Mouse (Mus musculus): ENCODE results near the gene Gm29427. TPM values are rescaled to one million over a fixed set of nuclear protein-coding genes. Genes with fewer than 3 reads are reported as not detected.

Gm29427 gene
- polyA plus RNA-seq, 1 experiment, result 0.96 TPM

DNA sequence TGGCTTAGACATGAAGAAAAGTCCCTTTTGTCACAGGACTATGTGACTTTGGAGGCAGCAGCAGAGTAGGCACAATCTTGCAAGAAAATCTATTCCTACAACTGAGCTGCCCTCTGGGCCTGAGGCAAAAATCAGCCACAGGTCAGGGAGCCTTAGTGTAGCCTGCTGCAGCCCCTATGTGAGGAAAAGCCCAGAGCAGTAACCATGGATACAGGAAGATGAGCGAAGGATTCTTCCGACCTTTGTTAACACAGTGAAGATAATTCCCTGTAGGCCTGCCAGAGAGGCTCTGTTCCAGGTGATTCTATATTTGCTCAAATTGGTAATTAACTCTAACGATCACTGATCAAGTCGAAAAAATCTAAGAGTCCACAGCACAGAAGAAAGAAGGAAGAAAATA, 71.5 kb downstream of the Gm29427 start:
- Histone ChIP-seq H3K27ac (ENCODE audit: control insufficient read depth, insufficient read depth, low read depth, low read length) (no peak overlapping the region), H3K4me3 (ENCODE audit: control insufficient read depth, low read depth, low read length) (no peak overlapping the region), H3K36me3 (ENCODE audit: control insufficient read depth, insufficient read depth, low read length) (no peaks in the 10 kb centered on the region), H3K4me1 (ENCODE audit: control insufficient read depth, insufficient read depth, low read length) (no peaks in the 10 kb centered on the region), H3K27me3 (ENCODE audit: control insufficient read depth, insufficient read depth, low read length) (no peaks in the 10 kb centered on the region)
- TF ChIP-seq POLR2A (IDR thresholded peaks at IDR 0.05; ENCODE audit: control insufficient read depth, low read depth, low read length), result no peak

DNA sequence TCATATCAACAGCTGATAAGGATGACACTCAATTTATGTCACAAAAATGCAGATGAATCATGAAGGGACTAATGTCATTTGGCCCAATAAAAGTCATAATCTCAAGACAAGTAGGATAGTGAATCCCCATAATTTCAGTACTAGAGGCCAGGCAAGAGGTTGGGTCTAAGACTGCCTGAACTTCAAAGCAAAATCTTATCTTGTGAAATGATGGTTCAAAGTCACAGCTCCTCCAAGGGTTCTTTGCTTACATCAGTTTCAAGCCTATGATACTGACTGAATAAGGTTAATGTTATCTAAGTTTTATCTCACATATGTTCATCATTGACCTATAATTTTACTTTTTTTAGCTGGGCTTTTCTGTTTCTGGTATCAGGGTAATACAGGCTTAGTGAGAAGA, 74.6 kb downstream of the Gm29427 start:
- no peaks in the 10 kb centered on the region for H3K4me1 ChIP-seq (ENCODE audit: control insufficient read depth, insufficient read depth, low read length)
- H3K27me3 ChIP-seq (ENCODE audit: control insufficient read depth, insufficient read depth, low read length), result no peaks in the 10 kb centered on the region
- TF ChIP-seq CTCF (IDR thresholded peaks at IDR 0.05; ENCODE audit: control insufficient read depth, insufficient read depth, insufficient replicate concordance, low read depth, low read length) (no peak), POLR2A (IDR thresholded peaks at IDR 0.05; ENCODE audit: control insufficient read depth, low read depth, low read length) (no peak)
- no peak overlapping the region for H3K4me3 ChIP-seq (ENCODE audit: control insufficient read depth, low read depth, low read length)
- no peak overlapping the region for H3K27ac ChIP-seq (ENCODE audit: control insufficient read depth, insufficient read depth, low read depth, low read length)
- H3K36me3 ChIP-seq (ENCODE audit: control insufficient read depth, insufficient read depth, low read length), result no peaks in the 10 kb centered on the region

DNA sequence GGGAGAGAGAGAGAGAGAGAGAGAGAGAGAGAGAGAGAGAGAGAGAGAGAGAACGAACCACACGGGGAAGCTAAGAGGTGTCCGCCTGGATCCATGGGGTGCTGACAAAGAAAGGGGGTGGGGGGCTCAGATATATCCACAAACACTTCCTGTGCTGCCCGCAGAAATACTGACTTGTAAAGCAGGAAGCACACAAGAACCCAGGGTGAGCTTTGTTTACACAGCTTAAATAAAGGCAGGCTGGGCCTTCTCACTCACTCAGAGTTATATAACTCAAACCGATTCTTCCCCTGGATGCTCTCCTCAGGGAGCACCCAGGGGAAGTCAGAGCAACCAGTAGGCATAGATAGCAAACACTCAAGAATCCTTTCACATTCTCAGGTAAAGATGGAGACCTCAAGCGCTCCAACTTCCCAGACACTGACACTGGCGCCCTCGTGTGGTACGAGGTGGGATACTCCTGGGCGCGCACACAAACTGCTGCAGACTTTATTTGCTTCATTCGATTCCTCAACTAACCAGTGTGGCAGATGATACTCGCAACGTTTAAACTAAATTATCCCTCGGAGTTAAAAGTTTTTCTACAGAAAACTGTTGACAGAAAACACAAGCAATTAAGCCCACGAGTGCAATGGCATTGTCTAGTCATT, 81.7 kb downstream of the Gm29427 start:
- no peak overlapping the region for H3K27ac ChIP-seq (ENCODE audit: control insufficient read depth, insufficient read depth, low read depth, low read length)
- TF ChIP-seq POLR2A (IDR thresholded peaks at IDR 0.05; ENCODE audit: control insufficient read depth, low read depth, low read length), result no peak
- TF ChIP-seq CTCF (IDR thresholded peaks at IDR 0.05; ENCODE audit: control insufficient read depth, insufficient read depth, insufficient replicate concordance, low read depth, low read length), result peak; percentile 93
- H3K4me3 ChIP-seq (ENCODE audit: control insufficient read depth, low read depth, low read length), result no peak overlapping the region; the same call in 1 of the 2 replicates

DNA sequence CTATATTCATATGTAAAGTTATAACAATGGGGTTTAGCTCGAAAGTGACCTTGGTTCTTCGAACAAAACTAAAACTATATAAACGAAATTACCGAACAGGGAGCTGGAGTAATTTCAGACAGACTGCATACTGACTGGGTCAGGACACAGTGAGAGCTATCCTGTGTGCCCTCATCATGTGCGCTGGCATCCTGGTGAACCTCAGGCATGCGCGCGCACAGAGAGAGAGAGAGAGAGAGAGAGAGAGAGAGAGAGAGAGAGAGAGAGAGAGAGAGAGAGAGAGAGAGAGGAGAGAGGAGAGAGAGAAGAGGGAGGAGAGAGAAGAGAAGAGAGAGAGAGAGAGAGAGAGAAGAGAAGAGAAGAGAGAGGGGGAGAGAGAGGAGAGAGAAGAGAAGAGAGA, 82.3 kb downstream of the Gm29427 start:
- Histone ChIP-seq H3K36me3 (ENCODE audit: control insufficient read depth, insufficient read depth, low read length) (no peaks in the 10 kb centered on the region), H3K27ac (ENCODE audit: control insufficient read depth, insufficient read depth, low read depth, low read length) (no peak overlapping the region), H3K4me1 (ENCODE audit: control insufficient read depth, insufficient read depth, low read length) (peaks cover 4% of the 10 kb centered on the region), H3K4me3 (ENCODE audit: control insufficient read depth, low read depth, low read length) (no peak overlapping the region), H3K27me3 (ENCODE audit: control insufficient read depth, insufficient read depth, low read length) (no peaks in the 10 kb centered on the region)
- TF ChIP-seq CTCF (IDR thresholded peaks at IDR 0.05; ENCODE audit: control insufficient read depth, insufficient read depth, insufficient replicate concordance, low read depth, low read length) (no peak), POLR2A (IDR thresholded peaks at IDR 0.05; ENCODE audit: control insufficient read depth, low read depth, low read length) (no peak)

More for the DNA sequence above, 81.7 kb downstream of the Gm29427 start:
- H3K4me1 ChIP-seq (ENCODE audit: control insufficient read depth, insufficient read depth, low read length), result peaks cover 4% of the 10 kb centered on the region
- H3K36me3 ChIP-seq (ENCODE audit: control insufficient read depth, insufficient read depth, low read length), result no peaks in the 10 kb centered on the region
- no peaks in the 10 kb centered on the region for H3K27me3 ChIP-seq (ENCODE audit: control insufficient read depth, insufficient read depth, low read length)

DNA sequence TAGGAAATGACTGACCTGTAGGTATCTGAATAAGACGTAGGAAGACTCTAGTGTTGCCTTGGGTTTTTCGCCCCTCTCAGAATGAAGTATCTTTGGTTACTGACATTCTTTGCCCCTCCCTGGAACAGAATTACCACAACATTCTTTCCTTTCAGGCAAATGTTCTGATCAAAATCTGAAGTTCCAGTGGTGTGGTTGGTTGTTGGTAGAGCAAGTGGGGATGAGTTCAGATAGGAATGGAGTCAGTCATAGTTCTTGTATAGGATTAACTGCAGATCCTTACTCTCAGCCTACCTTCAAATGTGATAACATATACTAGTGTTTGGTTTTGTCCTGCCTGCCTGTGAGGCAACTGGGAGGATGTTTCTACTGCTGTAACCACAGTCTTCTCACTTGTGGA, 86.1 kb downstream of the Gm29427 start, which contains the start of gene Zp3r:
Zp3r (minus strand) TSS at position 101 of the 400 bp plus-strand sequence.
- TF ChIP-seq POLR2A (IDR thresholded peaks at IDR 0.05; ENCODE audit: control insufficient read depth, low read depth, low read length), result no peak
- no peaks in the 10 kb centered on the region for H3K27me3 ChIP-seq (ENCODE audit: control insufficient read depth, insufficient read depth, low read length)
- H3K27ac ChIP-seq (ENCODE audit: control insufficient read depth, insufficient read depth, low read depth, low read length), result no peak within 1 kb of the TSS
- no peaks in the 10 kb centered on the region for H3K36me3 ChIP-seq (ENCODE audit: control insufficient read depth, insufficient read depth, low read length)
- peaks cover 4% of the 10 kb centered on the region for H3K4me1 ChIP-seq (ENCODE audit: control insufficient read depth, insufficient read depth, low read length)
- peak within 1 kb of the TSS; percentile 85 for H3K4me3 ChIP-seq (ENCODE audit: control insufficient read depth, low read depth, low read length)

Other genes starting within 250 kb of the Gm29427 start
- gene Zp3r, start 86.2 kb downstream of the Gm29427 start, polyA plus RNA-seq (2012; rRNA removed), result 109 and 160 TPM in 2 replicates
- gene C4bp, start 54.2 kb downstream of the Gm29427 start, polyA plus RNA-seq (2012; rRNA removed), result 1.3 TPM in 1 of 2 replicates, not detected in the other
- 10.4 and 11.2 TPM in 2 replicates for gene Yod1, start 1.5 kb upstream of the Gm29427 start, polyA plus RNA-seq (2012; rRNA removed)
- gene Pfkfb2, start 13.5 kb upstream of the Gm29427 start, polyA plus RNA-seq (2012; rRNA removed), result 30.9 and 33.0 TPM in 2 replicates
- gene AA986860, start 16.2 kb upstream of the Gm29427 start, polyA plus RNA-seq (2012; rRNA removed), result 1.8 TPM in 2 replicates
- gene Fcamr, start 85.1 kb upstream of the Gm29427 start, polyA plus RNA-seq (2012; rRNA removed), result 0.14 and 0.23 TPM in 2 replicates
- gene Pigr, start 110.9 kb upstream of the Gm29427 start, polyA plus RNA-seq (2012; rRNA removed), result 0.17 and 0.36 TPM in 2 replicates
- gene Fcmr, start 149.9 kb upstream of the Gm29427 start, polyA plus RNA-seq (2012; rRNA removed), result 18.7 and 29.0 TPM in 2 replicates
- not detected in 2 replicates for gene Il24, start 171.7 kb upstream of the Gm29427 start, polyA plus RNA-seq (2012; rRNA removed)
- not detected in 2 replicates for gene Il20, start 195.7 kb upstream of the Gm29427 start, polyA plus RNA-seq (2012; rRNA removed)
- not detected in 2 replicates for gene Il19, start 224.3 kb upstream of the Gm29427 start, polyA plus RNA-seq (2012; rRNA removed)